Mouse (Mus musculus): ENCODE measurements around the gene Tmem141.

Gene Tmem141

DNA sequence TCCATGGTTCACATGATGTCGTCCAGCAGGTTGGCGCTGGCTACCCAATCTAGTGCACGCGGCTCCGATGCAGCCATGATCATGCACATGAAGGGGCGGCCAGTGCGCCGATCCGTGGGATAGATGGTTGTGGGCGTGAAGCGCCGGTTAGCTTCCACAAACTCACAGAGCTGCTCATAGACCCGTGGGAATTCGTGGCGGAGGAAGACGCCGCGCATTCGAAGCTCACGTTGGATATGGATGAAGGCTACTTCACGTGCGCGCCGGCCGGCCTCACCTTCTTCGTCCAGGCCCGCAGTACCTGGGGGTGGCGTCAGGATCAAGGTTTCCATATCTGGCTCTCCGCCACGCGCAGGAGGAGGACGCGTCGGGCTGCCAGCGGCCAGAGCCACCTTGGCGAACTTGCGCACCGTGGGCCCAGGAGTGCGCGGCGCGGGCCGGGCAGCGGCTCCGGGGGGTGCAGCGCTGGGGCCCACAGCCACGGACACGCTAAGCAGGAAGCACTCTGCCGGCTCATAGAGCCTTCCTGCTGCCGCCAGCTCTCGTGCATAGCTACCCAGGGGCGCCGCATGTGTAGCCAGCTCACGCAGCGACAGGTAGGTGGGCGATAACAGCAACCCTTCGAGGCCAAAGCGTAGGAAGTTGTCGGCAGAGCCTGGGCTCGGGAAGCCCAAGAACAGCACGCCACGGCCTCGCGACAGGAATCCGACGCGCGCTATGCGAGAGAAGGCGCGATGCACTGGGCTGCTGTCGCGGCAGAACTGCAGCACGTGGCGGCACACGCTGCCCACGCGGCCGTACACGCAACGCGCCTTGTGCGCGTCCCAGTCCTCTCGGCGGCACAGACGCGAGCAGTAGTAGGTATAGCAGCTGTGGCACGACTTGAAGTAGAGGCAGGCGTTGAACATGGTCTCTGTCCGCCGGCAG is 44.6 kb downstream of the Tmem141 start:
- no peak for DNase-seq

DNA sequence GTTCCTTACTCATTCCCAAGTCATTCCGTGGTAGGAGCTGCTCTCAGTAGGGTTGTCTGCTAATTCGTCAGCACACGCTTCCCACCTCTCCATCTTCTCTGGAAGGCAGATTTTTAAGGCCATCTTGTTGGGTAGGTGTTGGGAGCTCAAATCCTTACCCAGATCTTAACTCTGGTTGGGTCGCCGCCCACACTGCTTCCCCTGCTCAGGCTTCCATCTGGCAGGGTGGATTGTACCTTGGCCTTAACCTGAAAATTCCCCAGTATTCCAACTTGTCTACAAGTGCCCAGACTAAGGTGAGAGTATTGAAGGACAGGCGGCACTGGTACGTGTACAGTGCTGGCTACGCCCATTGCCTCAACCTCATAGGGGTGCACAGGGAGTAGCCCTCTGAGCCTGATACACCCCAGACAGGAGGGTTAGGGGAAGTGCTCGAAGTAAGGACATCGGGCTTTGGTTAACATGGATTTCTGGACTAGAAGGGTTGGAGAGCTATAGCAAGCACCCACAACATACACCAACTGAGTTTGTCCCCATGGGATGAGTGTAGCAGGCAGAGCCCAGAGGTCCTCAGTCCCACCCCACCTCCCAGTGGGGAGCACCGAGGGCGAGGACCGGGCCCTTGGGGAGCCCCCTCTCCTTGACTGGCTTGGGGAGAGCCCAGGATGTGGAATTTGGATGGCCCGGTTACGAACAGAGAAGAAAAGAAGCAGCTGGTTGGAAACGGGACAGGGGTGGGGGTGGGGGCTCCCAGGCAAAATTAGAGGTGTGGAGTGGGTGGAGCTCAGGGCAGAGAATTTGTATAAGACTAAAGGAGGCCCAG is 45.6 kb downstream of the Tmem141 start:
- no peak for DNase-seq

DNA sequence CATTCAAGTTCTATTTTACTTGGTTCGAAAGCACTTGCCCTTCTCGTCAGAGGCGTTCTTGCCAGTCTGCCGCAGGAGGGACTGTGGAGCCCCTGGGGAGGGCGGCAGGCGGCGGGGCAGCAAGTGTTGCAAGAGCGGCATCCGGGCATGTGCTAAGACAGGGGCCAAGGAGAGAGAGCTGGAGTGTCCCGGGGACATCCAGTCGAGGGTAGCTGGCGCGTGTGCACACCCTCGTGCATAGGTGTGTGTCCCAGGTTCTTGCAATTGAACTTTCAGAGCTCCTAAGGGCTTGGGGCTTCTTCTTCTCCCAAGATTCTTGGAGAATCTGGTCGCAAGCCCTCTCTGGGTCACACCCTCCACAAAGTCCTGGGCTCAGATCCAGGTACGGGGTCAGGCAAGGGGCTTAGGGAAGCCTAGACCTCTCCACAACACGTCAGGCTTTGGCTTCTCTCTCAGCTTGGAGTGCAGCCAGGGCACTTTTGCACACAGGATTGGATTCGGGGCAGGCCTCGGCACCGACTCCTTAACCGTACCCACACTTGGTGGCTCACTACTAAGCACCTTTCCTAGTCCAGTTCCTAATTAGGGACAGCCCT is 46.3 kb downstream of the Tmem141 start:
- peak; percentile 66 for DNase-seq

DNA sequence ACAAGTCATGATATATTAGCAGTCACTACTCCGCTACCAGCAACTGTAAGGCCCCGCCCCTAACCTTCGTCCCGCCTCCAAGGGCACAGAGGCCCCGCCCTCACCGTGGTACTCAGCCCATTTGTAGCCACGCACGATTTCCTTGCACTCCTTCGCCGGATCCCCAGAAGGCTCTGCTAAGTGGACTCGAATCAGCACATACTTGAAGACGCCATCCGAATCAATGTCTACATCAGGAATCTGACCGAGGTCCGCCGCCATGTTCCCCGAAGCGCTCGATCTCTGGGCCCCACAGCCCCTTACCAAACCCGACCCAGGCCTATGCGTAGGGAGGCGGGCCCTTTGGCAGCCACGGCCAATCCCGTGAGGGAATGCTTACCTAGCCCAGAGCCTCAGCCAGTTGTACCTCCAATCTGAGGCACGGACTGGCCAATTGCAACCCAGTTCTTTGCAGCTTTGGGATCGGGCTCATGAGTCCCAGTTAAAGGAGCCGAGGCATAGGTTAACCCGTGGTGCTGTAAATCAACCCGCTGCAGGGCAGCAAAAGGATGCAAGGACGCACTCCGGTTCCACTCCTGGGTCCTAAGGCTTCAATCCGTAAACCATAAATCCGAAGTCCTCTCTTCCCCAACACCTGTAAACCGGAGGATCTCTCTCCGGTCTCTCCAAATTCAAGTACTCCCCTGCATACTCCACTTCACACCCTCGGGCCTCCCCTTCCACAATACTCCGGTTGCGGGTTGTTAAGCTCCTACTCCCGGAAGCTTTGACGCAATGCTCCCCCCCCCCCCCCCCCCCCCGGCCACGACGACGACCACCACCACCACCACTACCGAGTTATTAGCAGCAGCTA is 47.0 kb downstream of the Tmem141 start, which contains the start of the genes Mamdc4 and Phpt1:
Gene Mamdc4 (minus strand): TSS at position 267 of the 853 bp plus-strand sequence.
Gene Phpt1 (minus strand): TSS at position 646 of the 853 bp plus-strand sequence.
- peak; percentile 98 for DNase-seq

DNA sequence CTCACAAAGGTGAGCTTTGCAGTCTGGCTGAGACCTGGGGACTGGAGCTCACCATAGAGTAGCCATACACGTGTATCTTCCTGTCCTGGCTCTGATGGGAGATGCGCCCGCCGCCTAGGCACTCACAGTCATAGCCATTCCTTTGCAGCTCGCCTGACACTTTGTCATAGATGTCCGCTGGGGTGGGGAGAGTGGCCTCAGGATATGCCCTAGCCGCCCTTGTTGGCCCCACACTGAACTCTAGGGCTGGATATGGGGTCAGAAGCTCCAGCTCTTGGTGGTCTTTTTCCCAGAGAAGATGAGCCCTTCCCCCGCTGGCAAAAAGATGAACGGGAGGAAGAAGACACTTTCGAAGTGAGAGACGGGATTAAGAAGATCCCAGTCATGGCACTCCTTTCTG is 47.7 kb downstream of the Tmem141 start:
- no peak for DNase-seq

DNA sequence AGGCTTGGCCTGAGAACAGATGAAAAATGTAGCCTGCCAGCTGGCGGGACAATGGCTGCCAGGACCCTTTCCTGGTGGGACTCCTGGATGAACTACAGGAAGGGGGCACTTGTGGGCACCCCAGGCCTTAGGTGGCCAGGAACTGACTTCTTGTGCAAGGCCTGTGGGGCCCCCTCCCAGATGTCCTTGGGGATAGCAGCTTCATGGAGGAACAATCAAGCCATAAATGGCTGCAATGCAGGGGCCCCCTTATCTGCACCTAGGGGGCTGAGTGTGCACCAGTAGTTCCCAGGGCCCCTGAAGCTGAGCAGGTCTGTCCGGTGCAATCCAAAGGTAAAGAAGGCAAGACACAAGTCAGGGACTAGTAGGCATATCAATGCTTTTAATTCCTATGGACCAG is 48.7 kb downstream of the Tmem141 start:
- DNase-seq: no peak

DNA sequence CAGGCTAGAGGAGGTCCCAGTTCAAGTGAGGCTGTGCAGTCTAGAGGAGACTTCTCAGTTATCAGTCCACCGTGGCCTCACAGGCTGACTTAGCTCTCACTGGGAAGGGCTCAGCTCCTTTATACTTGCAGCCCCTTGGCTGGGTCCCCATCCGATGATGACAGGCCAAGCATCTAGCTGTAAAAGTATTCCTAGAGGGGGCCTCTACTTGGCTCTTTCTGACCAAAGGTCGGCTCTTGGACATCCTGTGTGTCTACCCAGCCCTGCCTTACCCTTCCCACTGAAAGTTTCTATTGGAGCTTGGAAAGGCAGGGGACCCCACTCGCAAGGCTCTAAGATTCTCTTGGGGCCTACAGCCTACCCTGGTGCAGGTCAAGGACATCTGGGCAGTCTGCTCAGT is 50.6 kb downstream of the Tmem141 start:
- no peak for DNase-seq
